In the genomic region with DNA sequence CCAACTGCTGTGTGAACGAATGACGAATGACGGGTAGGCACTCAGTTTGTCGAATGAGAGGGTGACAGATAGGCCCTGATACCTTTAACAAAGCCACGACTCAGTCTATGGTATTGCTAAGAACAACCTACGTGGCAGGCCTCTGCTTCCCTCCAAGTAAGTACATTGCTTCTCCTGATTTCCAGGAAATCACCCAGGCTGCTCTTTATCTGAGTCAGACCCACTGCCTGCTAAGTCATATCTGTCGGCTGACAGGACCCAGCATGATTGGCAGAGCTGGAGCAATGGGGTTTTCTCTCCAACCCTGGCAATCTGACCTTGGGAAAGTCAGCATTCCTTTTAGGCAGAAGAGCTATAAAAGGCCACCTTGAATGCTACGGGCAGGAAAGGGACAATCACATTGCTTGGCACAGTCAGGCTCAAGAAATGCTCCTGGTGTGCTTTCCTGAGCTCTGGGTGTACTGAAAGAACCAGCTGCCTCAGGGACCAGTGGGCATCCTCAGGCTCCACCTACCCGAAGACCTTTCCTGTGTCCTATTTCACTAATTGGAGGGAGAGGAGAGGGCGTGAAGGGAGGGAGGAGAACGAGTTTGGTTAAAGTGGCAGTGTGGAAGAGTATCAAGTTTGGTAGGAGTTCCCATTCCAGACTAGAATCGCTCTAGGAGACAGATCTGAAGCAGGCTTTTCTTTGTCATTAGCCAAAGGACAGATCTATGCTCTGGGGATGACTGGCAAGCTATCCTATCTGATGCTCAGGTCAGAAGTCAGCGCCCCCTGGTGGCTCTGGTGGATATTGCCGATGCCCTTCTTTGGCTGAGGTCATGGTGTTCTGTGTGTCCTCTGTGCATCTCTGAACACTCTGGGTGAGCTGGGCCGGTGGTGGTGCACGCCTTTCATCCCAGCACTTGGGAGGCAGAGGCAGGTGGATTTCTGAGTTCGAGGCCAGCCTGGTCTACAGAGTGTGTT, we compare ENCODE assay signal across 9 mouse cellular contexts. TPM values are rescaled to one million over a fixed set of nuclear protein-coding genes. Genes with fewer than 3 reads are reported as not detected.
A peak's percentile ranks its signal among the peaks of the same experiment; 100 is the strongest.
DNase-seq lines count a peak whose midpoint lies in the region; ATAC-seq lines count a peak whose summit lies in the region.
"Had no signal": no experiment of that assay in that cellular context is flagged by ENCODE, and none has a peak within 500 bp of the region (broad histone marks: within the 10 kb centered on the region; RNA-seq: fewer than 3 reads in every experiment).

No protein-coding gene starts in this region.

- H3K4me3 ChIP-seq in liver, embryonic 15.5 days (replicated peaks) = peak overlapping the region; percentile 27

- H3K4me1 ChIP-seq in liver, embryonic 15.5 days (replicated peaks) = peaks cover 41% of the 10 kb centered on the region

- DNase-seq in left cerebral cortex, adult 8-10 months (ENCODE audit: low spot score in 2 of 2) = peak; percentile 30 to 52
- no peak for DNase-seq in left cerebral cortex, postnatal 36 days (ENCODE audit: low spot score in 2 of 2)
- DNase-seq in adrenal gland, postnatal 14 days = peak; percentile 87
- DNase-seq in embryo, embryonic 11.5 days (ENCODE audit: low read depth, low spot score) = peak; percentile 54
- peak; percentile 43 for DNase-seq in retina, postnatal 7 days (ENCODE audit: low read depth, low spot score)
- peak; percentile 65 for DNase-seq in urinary bladder, postnatal 25 days (ENCODE audit: low spot score)

- ATAC-seq in hematopoietic stem cell, adult 5-6 weeks (replicated peaks in 1 of 2; ENCODE audit: insufficient read depth in 1 of 2, low FRiP score in 2 of 2, low TSS enrichment in 1 of 2, low read depth in 1 of 2, poor library complexity in 2 of 2, severe bottlenecking in 2 of 2) = peak; percentile 62 to 71; a peak in 3 of 4 replicates
- peak; percentile 96 for ATAC-seq in liver, embryonic 15.5 days (ENCODE audit: insufficient read depth)

- H3K27ac ChIP-seq in liver, embryonic 15.5 days (replicated peaks) = peak overlapping the region; percentile 93

- no peaks in the 10 kb centered on the region for H3K36me3 ChIP-seq in liver, embryonic 15.5 days (replicated peaks)

- H3K4me2 ChIP-seq in liver, embryonic 15.5 days = peak overlapping the region; percentile 63

- peak overlapping the region; percentile 33; the same call in 1 of the 2 replicates for H3K9ac ChIP-seq in liver, embryonic 15.5 days

- intact Hi-C loops in left cerebral cortex, postnatal 36 days (cut with DNase I) = no loop called here

- H3K27me3 ChIP-seq in liver, embryonic 15.5 days = no peaks in the 10 kb centered on the region

- 25% methylated on average over 17 of the region's 17 CpGs for WGBS in liver, embryonic 15.5 days (ENCODE audit: insufficient replicate concordance)

- no peaks in the 10 kb centered on the region for H3K9me3 ChIP-seq in liver, embryonic 15.5 days (replicated peaks)

RNA-seq across cellular contexts. Expression of a gene that starts 14.6 kb away (rescaled TPM):
- total RNA-seq in left cerebral cortex, adult 8-10 months (2022) = not detected
- total RNA-seq in left cerebral cortex, postnatal 36 days (2021) = not detected
- total RNA-seq in adrenal gland, postnatal 14 days (2021) = not detected in 2 replicates
- total RNA-seq in hematopoietic stem cell, adult 5-6 weeks (2017) = not detected in 2 replicates
- not detected in 2 replicates for polyA plus RNA-seq in liver, embryonic 15.5 days (2015; fragmentation: Nextera tagmentation; extraction: Ambion mirVana)
- total RNA-seq: gastrocnemius, postnatal 4 days had no signal

Comparison
In these comparisons a context has a peak if more than half of its experiments do, and no peak if none do; other contexts are left out.
1. DNase-seq: peak in left cerebral cortex, adult 8-10 months (2 of 2), adrenal gland, postnatal 14 days (single experiment), embryo, embryonic 11.5 days (single experiment), retina, postnatal 7 days (single experiment) and urinary bladder, postnatal 25 days (single experiment); none in left cerebral cortex, postnatal 36 days (0 of 2).